Mouse (Mus musculus) embryonic facial prominence, embryonic 10.5 days (tissue): ENCODE results near the gene Ptprd. TPM values are rescaled to one million over a fixed set of nuclear protein-coding genes. Genes with fewer than 3 reads are reported as not detected.

Experiments
- DNase-seq: peaks from one replicate; pipeline ENCODE4 v3.0.0-alpha.2; 2017; ENCODE audit warnings: low spot score
- H3K27ac ChIP-seq: fragments of 300-500 bp; sonication (generic); replicated peaks from 2 replicates; pipeline ENCODE4 v1.5.1; 2016; ENCODE audit warnings: mild to moderate bottlenecking
- H3K27me3 ChIP-seq: fragments of 300-500 bp; sonication (generic); replicated peaks from 2 replicates; pipeline ENCODE4 v1.6.1; 2016; ENCODE audit warnings: low read depth, mild to moderate bottlenecking; ENCODE audit not compliant: poor library complexity, severe bottlenecking
- H3K36me3 ChIP-seq: fragments of 300-500 bp; sonication (generic); replicated peaks from 2 replicates; pipeline ENCODE4 v1.6.1; 2016; ENCODE audit warnings: mild to moderate bottlenecking, moderate library complexity
- H3K4me1 ChIP-seq: fragments of 300-500 bp; sonication (generic); 2 replicates; pipeline ENCODE4 v1.6.1; 2016
- H3K4me3 ChIP-seq: fragments of 300-500 bp; sonication (generic); 2 replicates; pipeline ENCODE4 v1.5.1; 2016; ENCODE audit warnings: mild to moderate bottlenecking, moderate library complexity
- H3K9me3 ChIP-seq: fragments of 300-500 bp; sonication (generic); 2 replicates; pipeline ENCODE4 v1.6.1; 2016; ENCODE audit warnings: mild to moderate bottlenecking
- WGBS: fragments of 180-500 bp; shearing (Covaris S2); methylation state at CpG from one replicate; pipeline ENCODE4 v1.1.7; 2016; 5-methylcytosine and 5-hydroxymethylcytosine counted together
- polyA plus RNA-seq: library from polyadenylated mRNA; unstranded; fragments of >200 nt; fragmentation: Nextera tagmentation; extraction: Ambion mirVana; gene quantifications from 2 replicates; pipeline ENCODE4 v1.2.1, GENCODE M21; 2016

Gene Ptprd
- polyA plus RNA-seq, 1 experiment from 2014 or later, result 11.7 TPM

DNA sequence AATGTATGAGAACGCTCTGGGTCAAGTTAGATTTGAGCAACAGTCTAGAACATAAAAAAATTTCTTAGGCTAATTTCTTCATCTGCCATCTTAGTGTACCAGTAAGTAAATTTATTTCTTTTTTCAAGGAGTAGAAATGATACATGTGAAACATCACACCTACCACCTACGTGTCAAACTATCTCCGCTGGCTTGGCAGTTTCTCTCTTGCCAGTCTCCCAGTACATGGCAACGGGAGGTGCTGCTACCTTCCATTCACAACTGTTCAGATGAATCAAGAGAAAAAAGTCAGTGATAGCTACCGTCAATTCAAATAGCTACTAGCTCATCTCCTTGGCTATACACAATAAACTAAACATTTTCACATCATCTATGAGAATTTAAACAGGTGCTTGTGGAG, 1823.9 kb downstream of the Ptprd start:
- no peaks in the 10 kb centered on the region for H3K36me3 ChIP-seq
- no peaks in the 10 kb centered on the region for H3K27me3 ChIP-seq
- H3K9me3 ChIP-seq, result no peaks in the 10 kb centered on the region
- peaks cover 10% of the 10 kb centered on the region for H3K4me1 ChIP-seq
- H3K27ac ChIP-seq, result no peak overlapping the region
- WGBS, result 85% methylated on average over 5 of the region's 5 CpGs
- no peak for DNase-seq
- no peak overlapping the region for H3K4me3 ChIP-seq

DNA sequence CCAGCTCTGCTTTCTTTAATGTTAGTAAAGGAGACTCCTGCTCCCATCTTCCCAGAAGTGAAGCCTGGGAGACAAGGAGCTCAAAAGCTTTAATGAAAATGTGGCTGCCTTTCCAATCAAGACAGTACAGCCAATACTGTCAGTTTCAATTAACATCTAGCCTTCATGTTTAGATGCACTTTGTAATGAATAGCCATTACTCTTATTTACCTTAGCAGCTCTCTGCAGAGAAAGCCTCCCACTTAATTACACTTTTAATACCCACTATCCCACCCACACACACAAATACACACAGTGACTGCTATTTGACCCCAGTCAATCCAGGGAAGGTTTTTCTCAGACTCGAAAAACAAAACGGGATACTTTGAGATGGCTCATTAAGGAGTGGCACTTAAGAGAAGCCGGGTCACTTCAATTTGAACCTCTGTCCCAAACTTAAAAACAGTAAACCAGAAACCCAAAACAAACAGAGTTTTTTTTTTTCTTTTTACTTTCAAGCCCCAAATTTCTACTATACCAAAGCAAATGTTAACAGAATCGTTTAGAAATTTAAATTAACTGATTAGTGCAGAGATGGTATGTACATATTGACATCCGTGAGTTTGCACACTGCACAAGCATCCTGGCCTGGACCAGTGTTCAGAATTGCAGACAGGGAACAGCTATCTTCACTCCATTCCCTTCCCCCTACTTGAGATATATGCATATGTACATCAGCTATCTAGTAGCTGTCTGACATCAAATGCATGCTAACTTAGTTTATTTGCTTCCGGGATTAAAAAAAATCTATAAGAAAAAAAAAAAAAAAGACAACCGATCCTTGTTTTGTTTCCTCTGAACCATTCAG, 1824.6 kb downstream of the Ptprd start:
- Histone ChIP-seq H3K4me3 (no peak overlapping the region), H3K27ac (no peak overlapping the region), H3K9me3 (no peaks in the 10 kb centered on the region), H3K27me3 (no peaks in the 10 kb centered on the region), H3K4me1 (peaks cover 10% of the 10 kb centered on the region), H3K36me3 (no peaks in the 10 kb centered on the region)
- no peak for DNase-seq
- 47% methylated on average over 7 of the region's 7 CpGs for WGBS

DNA sequence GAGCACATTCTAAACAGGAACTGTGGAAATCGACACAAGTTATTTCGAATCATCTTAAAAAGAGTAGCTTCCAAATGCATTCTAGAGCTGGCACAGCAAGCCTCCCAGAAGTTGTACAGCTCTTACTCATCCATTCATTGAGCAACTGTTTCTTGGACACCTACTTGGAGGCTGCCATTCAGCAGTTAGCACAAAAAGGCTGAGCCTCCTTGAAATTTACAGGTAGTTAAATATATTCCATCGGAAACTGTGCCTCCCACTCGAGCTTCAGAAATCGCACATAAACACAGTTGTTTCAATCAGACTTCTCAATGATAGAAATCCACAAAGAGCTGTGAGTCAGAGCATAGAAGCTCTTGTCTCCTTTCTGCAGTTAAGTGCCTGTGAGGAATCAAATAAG, 1825.9 kb downstream of the Ptprd start:
- no peak overlapping the region for H3K27ac ChIP-seq
- 92% methylated on average over 5 of the region's 5 CpGs for WGBS
- no peak overlapping the region for H3K4me3 ChIP-seq
- H3K9me3 ChIP-seq, result no peaks in the 10 kb centered on the region
- no peaks in the 10 kb centered on the region for H3K36me3 ChIP-seq
- no peak for DNase-seq
- H3K27me3 ChIP-seq, result no peaks in the 10 kb centered on the region
- peaks cover 10% of the 10 kb centered on the region for H3K4me1 ChIP-seq

DNA sequence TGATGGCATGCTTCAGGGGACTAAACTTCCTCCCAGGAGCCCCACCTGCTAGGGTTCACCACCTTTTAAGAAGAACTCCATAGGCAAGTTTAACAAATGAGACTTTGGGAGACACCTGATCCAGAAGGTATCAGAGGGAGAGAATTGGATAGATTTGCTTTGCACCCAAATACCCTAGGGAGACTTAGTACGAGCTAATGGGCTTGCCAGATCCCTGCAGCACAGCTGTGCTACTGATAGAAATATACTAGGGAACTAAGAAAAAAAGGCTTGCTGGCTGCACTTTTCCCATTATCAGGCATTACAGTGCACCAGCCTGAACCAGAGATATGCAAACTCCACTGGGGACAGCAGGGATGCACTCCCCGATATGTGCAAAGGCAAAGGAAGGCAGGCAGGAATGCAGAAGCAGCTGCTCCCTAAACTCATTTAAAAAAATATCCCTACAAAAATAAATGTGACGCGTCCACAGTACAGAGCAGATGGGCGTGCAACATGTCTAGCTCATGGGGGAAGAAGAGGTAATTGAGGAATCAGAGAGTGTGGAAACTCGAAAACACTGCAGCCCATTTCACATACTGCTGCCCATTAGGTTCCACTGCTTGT, 1831.3 kb downstream of the Ptprd start:
- Histone ChIP-seq H3K36me3 (no peaks in the 10 kb centered on the region), H3K27me3 (no peaks in the 10 kb centered on the region), H3K4me1 (no peaks in the 10 kb centered on the region), H3K4me3 (no peak overlapping the region), H3K27ac (no peak overlapping the region), H3K9me3 (no peaks in the 10 kb centered on the region)
- 81% methylated on average over 6 of the region's 6 CpGs for WGBS
- DNase-seq, result no peak

DNA sequence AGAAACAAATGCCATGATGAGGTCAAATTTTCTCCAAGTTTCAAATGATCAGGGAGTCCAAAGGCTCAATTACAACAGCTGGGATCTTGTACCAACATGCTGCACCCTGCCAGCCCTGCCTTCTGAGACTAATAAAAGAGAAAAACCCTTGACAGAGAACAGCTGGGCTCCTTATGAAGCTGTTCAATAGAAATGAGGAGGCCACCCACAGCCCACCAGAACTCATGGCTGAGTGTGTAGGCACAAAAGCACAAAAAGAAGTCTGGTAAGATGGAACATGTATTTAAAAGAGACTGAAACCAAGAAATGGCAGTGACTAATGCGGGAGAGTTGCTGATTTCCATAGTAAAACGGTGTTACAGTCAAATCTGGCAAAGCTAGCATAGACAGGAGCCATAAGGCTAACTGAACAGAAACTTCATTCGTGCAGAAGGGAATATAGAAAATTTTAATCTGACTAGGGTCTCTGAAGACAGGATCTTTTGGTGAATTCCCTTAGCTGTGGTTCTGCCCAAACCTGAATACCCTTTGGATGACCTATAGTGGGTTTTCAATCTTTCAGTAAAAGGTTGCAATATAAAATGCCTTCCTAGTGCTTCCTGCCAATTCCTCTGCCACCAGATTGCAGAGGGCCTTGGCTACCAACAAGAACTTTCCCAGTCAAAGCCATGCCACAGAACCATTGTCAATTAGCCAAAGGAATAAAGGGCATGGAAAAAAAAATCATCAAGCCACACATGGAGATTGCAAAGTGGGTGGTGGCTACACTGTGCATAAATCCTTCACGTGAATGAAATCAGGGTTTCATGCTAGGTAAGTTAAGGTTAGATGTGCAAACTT, 1841.5 kb downstream of the Ptprd start:
- Histone ChIP-seq H3K36me3 (no peaks in the 10 kb centered on the region), H3K4me1 (peaks cover 42% of the 10 kb centered on the region), H3K9me3 (no peaks in the 10 kb centered on the region), H3K4me3 (no peak overlapping the region), H3K27ac (no peak overlapping the region), H3K27me3 (no peaks in the 10 kb centered on the region)
- DNase-seq, result peak; percentile 39
- 66% methylated on average over 4 of the region's 4 CpGs for WGBS

DNA sequence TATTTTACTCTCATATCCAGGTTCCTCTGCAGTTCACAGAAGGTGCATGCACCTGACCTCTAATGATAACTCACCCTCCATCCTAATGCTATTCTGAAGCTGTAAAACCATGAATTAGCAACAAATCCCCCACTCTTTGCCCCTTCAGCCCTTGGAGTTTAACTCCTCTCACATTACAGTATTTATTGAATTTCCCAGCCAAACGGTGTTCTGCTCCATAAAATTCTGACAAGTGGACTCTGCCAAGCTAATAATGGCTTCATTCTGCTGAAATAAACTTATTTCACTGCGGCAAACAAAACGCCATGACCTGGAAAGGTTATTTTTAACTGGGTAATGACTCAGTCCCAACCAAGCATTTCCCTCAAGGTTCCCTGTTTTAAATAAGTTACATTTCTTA, 1842.7 kb downstream of the Ptprd start:
- WGBS, result 68% methylated on average over 3 of the region's 3 CpGs
- DNase-seq, result no peak
- peaks cover 45% of the 10 kb centered on the region for H3K4me1 ChIP-seq

DNA sequence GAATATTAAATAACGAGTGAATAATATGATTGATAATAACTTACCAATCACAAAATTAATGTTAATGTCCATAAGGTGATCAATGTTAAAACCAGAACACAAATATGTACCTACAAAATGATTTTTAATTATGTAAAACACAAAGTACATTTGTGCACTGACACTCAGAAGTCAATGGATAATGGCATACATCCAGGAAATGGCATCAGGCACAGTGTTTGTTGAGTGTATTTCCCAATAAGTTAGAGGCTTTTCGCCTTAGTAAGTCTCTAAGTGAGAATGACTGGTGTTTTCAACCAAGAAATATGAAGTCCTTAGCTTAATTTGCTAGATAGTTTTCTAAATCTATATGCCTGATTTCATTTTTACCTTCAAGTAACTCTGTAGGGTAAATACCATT, 1843.5 kb downstream of the Ptprd start:
- WGBS, result 94% methylated on average over 2 of the region's 2 CpGs
- H3K36me3 ChIP-seq, result no peaks in the 10 kb centered on the region
- peaks cover 53% of the 10 kb centered on the region for H3K4me1 ChIP-seq
- no peak overlapping the region for H3K27ac ChIP-seq
- no peaks in the 10 kb centered on the region for H3K27me3 ChIP-seq
- DNase-seq, result no peak
- no peaks in the 10 kb centered on the region for H3K9me3 ChIP-seq
- H3K4me3 ChIP-seq, result no peak overlapping the region

More for the DNA sequence above, 1842.7 kb downstream of the Ptprd start:
- no peaks in the 10 kb centered on the region for H3K27me3 ChIP-seq
- no peaks in the 10 kb centered on the region for H3K36me3 ChIP-seq
- H3K4me3 ChIP-seq, result no peak overlapping the region
- H3K9me3 ChIP-seq, result no peaks in the 10 kb centered on the region
- no peak overlapping the region for H3K27ac ChIP-seq

DNA sequence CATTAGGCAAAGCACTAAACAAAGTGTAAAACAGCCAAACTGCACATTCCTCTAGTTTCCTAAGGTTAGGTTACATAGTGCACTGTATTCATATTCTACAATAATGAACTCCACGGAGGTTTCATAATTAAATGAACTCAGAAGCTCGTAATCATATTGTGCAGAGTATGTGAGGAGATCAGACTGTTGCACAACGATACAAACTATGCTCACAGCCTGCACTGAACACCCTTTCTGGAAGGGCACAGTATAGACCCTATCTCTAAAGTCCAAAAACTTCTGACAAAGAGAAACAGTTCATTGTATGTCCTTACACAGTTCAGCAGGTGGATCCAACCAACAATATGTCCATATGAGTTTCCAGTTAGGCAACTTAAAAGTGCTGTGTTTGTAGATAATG, 1844.5 kb downstream of the Ptprd start:
- Histone ChIP-seq H3K4me3 (no peak overlapping the region), H3K36me3 (no peaks in the 10 kb centered on the region), H3K27me3 (no peaks in the 10 kb centered on the region), H3K4me1 (peaks cover 56% of the 10 kb centered on the region), H3K27ac (no peak overlapping the region), H3K9me3 (no peaks in the 10 kb centered on the region)
- DNase-seq, result no peak
- 83% methylated on average over 3 of the region's 3 CpGs for WGBS

DNA sequence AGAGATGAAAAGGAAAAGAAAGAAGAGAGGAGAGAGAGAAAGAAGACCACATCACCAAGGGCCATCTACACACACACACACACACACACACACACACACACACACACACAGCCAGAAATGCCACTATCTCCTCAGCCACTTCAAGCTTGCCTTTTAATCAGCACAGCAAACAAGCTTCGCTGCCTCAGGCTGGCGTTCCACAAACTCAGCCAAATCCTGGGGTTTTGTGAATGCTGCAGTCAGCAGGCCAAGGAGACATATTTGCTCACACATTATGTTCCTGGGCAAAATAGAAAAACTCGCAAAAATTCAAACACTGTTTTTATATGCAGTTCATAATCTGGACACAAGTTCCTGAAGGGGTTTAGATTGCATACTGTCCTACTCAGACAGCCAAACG, 1845.9 kb downstream of the Ptprd start:
- no peak overlapping the region for H3K27ac ChIP-seq
- no peaks in the 10 kb centered on the region for H3K36me3 ChIP-seq
- H3K4me1 ChIP-seq, result peaks cover 56% of the 10 kb centered on the region
- 76% methylated on average over 4 of the region's 4 CpGs for WGBS
- no peaks in the 10 kb centered on the region for H3K27me3 ChIP-seq
- no peak for DNase-seq
- H3K9me3 ChIP-seq, result no peaks in the 10 kb centered on the region
- H3K4me3 ChIP-seq, result no peak overlapping the region

DNA sequence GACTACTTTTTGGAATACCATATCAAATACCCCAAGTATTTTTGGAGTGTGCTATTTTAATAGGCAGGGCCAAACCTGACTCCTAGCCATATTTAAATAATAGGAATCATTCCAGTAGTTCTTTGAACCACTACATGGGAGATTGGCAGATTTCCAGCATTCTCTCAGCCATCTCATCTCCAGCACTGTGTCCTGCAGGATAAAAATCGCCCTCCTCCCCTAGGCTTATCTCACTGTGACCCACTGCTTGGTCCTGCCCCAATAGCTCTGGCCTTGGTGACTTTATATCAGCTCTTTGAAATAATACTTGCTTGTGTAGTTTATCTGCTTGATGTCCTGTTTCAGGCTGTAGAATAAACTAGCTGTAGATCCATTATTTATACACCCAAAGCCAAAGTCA, 1850.2 kb downstream of the Ptprd start:
- WGBS, result 86% methylated on average over 1 of the region's 1 CpGs
- no peaks in the 10 kb centered on the region for H3K27me3 ChIP-seq
- H3K4me1 ChIP-seq, result peaks cover 23% of the 10 kb centered on the region
- no peak for DNase-seq
- no peak overlapping the region for H3K4me3 ChIP-seq
- H3K27ac ChIP-seq, result no peak overlapping the region
- H3K36me3 ChIP-seq, result no peaks in the 10 kb centered on the region
- no peaks in the 10 kb centered on the region for H3K9me3 ChIP-seq

DNA sequence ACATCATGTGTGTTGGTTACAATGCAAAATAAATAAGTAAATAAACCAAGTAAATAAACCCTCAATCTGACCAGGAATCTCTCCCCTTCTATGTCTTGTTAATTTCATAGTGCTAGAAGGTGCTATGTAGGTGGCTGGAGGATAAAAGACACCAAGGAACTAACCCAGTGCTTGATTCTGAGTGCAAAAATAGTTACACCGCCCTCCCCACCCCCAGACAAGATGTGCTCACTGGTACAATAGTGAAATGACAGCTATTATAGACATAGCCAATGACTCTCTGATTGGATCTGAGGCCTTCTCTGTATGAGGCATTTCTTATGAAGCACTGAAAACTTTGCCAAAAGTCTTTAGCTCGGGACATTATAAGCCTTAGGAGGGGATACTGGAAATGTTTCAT, 1857.6 kb downstream of the Ptprd start:
- 89% methylated on average over 2 of the region's 2 CpGs for WGBS
- no peak overlapping the region for H3K27ac ChIP-seq
- 0 out of 2 replicates have a peak, but pooled peaks cover 3% of the 10 kb centered on the region for H3K36me3 ChIP-seq
- no peak overlapping the region for H3K4me3 ChIP-seq
- DNase-seq, result no peak
- H3K4me1 ChIP-seq, result peaks cover 34% of the 10 kb centered on the region
- H3K27me3 ChIP-seq, result no peaks in the 10 kb centered on the region
- H3K9me3 ChIP-seq, result no peaks in the 10 kb centered on the region

DNA sequence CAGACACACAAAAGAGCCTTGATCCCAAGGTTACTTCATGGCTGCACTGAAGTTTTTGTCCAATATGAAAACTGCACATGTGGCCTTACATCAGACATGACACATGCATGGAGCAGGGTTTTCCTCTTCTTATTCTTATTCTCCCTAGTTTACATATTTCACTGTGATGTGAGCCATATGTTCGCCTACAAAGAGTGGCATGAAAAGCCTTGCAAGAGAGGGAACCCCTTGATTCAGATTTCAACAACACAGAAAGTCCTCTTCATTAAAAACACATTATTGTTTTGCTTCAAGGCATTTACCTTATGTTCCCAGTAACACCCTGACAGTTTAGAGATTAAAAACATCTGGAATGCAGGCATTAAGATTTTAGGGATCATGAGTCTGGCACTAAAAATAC, 1859.3 kb downstream of the Ptprd start:
- Histone ChIP-seq H3K27ac (no peak overlapping the region), H3K4me1 (peaks cover 34% of the 10 kb centered on the region), H3K9me3 (no peaks in the 10 kb centered on the region), H3K36me3 (0 out of 2 replicates have a peak, but pooled peaks cover 3% of the 10 kb centered on the region), H3K4me3 (no peak overlapping the region), H3K27me3 (no peaks in the 10 kb centered on the region)
- no peak for DNase-seq
- 31% methylated on average over 1 of the region's 1 CpGs for WGBS
